Mouse (Mus musculus): ENCODE results near the gene 6820408C15Rik.

The 6820408C15Rik gene

GRCm38 (mm10) chr2:152415287-152415686, at the start of gene 6820408C15Rik:
6820408C15Rik (plus strand) TSS chr2:152415587.
- DNase-seq (ENCODE audit: low spot score): no peak

- DNase-seq (ENCODE audit: low spot score): no peak
These were observed 47.5 kb upstream of the 6820408C15Rik start for GRCm38 (mm10) chr2:152367917-152368316.

- peak; percentile 62 for DNase-seq (ENCODE audit: low spot score)
These were observed 46.8 kb upstream of the 6820408C15Rik start for GRCm38 (mm10) chr2:152368532-152369140.

- no peak for DNase-seq (ENCODE audit: low spot score)
These were observed 43.3 kb upstream of the 6820408C15Rik start for GRCm38 (mm10) chr2:152372104-152372503.

DNA sequence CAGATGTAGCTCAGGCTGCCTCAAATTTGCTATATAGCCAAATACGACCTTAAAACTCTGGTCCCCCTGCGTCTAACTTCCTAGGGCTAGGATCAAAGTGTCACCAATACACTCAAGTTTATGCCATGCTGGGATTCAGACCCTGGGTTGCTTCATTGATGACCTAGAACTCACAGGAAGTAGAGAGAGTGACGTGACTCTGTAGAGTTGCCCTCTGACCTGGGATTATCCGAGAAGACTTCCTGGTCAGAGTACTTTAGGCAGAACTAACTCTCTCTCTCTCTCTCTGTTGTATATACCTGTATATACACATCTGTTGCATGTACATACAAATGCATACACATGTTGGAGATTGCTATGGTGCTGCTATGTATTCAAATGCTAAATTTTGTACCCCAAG, 42.7 kb upstream of the 6820408C15Rik start:
- DNase-seq (ENCODE audit: low spot score): no peak

DNA sequence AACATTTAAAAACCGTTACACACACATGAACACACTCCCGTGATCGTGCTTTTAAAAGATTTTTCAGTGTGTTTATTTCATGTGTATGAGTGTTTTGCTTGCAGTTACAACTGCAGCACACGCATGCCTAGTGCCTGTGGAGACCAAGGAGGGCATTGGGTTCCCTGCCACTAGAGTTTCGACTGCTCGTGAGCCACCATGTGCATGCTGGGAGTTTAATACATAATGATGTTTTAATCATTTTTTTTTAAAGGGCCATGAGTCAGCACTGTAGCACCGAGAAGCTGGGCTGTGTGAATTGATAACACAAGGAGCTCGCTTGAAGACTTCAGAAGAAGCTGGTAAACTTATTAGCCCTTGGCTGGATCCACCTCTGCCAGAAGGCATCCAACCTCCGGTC, 41.8 kb upstream of the 6820408C15Rik start:
- DNase-seq (ENCODE audit: low spot score): no peak

- DNase-seq (ENCODE audit: low spot score): no peak
These were observed 39.6 kb upstream of the 6820408C15Rik start for GRCm38 (mm10) chr2:152375652-152376344.

GRCm38 (mm10) chr2:152376345-152376741, 39.0 kb upstream of the 6820408C15Rik start, which contains the start of gene Nrsn2:
Nrsn2 (minus strand) TSS chr2:152376638.
- no peak for DNase-seq (ENCODE audit: low spot score)

GRCm38 (mm10) chr2:152384191-152384590, 31.2 kb upstream of the 6820408C15Rik start:
- no peak for DNase-seq (ENCODE audit: low spot score)

- DNase-seq (ENCODE audit: low spot score): peak; percentile 68
These were observed 22.6 kb upstream of the 6820408C15Rik start for GRCm38 (mm10) chr2:152392786-152393185.

DNA sequence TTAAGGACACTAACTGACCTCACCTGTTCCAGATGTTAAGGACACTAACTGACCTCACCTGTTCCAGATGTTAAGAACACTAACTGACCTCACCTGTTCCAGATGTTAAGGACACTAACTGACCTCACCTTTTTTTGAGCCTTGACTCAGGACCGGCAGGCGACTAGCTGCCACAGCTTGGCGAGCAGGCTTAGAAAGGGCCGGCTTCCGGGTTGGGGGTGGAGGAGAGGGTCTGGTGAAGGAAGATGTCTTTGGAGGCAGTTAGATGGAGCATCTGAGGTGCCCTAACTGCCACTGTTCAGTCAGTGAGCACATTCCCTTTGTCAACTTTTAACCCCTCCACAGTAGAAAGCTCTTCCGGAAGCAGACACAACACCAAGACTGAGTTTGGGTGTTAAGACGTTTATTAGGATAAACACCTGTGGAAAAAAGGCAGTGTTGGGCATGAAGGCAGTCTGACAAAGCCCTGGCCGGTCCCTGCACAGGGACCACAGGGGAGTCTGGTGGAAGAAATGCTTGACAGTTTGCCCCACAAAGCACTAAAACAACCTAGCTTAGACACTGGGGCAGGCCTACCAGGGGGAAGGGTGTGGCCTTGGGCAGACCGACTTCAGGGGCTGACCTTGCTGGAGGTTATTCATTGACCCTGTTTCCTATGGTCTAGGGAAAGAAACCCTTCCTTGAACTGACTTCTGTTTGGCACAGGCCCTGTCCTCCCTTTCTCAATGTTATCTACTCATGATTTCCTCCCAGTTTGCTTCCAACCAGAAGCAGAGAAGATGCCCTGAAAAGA, 22.0 kb upstream of the 6820408C15Rik start:
- no peak for DNase-seq (ENCODE audit: low spot score)

DNA sequence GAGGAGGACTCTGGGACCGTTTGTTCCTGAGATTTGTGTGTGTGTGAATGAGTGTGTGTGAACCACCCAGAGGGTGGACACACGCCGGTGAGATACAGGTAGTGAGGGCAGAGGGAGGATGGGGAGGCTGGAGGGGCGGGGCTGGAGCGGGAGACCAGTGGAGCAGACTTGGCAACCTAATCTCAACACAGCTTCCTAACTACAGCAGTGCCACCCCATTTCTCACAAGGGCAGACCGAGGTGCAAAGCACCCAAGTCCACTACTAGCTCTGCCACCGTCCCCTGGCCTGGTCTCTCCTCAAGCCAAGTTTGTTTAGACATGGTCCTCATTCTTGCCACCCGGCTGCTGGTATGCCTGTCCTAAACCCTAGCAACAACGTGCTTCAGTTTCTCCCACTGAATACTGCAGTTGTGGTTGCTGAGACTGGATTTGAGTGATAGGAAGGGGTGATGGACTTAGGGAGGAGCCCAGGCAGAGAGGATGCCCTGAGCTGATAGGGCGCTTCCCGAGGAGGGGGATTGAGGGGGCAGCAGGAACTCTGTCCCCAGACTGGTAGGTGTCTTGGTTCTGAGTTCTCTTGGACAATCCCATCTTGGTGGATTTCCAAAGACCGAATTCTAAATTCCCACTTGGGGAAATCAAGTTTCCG, 20.0 kb upstream of the 6820408C15Rik start:
- DNase-seq (ENCODE audit: low spot score): no peak

DNA sequence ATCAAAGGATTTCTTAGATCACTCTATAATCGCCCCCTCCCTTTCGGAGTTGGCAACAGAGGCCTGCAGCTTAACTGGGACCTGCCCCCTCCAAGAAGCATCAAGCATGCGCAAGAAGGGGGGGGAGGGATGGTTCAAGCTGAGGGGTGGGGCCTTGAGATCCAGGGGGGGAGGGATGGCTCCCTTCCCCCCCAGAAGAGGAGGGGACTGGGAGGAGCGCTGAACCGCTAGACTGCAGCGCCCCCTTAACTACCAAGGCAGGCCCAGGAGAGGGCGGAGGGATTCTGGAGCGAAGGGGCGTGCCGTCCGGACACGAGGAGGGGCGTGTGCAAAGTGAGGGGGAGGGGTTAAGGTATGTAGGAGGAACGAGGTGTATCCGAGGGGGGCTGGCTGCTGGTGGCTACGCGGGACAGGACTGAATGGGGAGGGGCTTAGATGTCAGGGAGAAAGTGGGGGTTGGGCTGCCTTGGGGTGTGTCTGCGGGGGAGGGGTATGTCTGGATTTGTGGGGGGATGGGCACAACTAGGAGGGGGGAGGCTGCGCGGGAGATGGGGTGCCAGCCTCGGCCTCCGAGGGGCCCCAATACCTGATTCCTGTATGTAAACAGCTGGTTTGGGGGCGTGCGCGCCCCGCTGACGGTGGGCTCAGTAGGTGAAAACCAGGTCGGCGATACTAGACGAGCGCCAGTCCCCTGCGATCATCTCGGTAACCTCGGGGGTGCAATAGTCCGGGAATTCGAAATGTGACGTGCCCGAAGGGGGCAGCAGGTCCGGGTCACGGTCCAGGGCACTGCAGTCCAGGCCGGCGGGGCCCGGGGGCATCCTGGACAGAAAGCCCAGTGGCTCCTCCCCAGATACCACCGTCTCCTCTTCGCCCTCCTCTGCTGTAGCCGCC, 19.0 kb upstream of the 6820408C15Rik start:
- DNase-seq (ENCODE audit: low spot score): peak; percentile 84

GRCm38 (mm10) chr2:152397004-152397589, 18.3 kb upstream of the 6820408C15Rik start:
- peak; percentile 69 for DNase-seq (ENCODE audit: low spot score)

GRCm38 (mm10) chr2:152397680-152398435, 17.5 kb upstream of the 6820408C15Rik start, which contains the start of gene Sox12:
Sox12 (minus strand) TSS chr2:152398063.
- DNase-seq (ENCODE audit: low spot score): peak; percentile 97

- peak; percentile 93 for DNase-seq (ENCODE audit: low spot score)
These were observed 16.7 kb upstream of the 6820408C15Rik start for GRCm38 (mm10) chr2:152398691-152399090.

- no peak for DNase-seq (ENCODE audit: low spot score)
These were observed 16.3 kb upstream of the 6820408C15Rik start for GRCm38 (mm10) chr2:152399122-152399542.

DNA sequence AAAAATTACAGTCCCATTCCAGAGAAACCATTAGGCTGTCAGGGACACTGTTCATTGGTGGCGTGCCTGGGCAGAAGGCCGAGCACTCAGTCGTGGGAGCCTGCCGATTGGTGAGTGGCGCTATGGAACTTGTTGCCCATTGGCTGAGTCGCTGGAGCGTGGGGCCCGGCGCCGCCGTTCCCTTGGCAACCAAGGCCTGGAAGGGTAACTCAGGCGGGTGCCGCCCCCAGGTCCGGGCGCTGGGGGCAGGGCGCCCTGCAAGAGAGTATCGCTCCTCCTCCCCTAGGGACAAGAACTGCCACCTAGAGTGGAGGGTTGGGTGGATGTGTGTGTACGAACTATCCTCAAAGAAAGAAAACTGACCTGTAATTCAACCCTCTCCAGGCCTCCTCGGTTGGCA, 9.3 kb upstream of the 6820408C15Rik start:
- peak; percentile 96 for DNase-seq (ENCODE audit: low spot score)

GRCm38 (mm10) chr2:152409781-152410180, 5.6 kb upstream of the 6820408C15Rik start:
- no peak for DNase-seq (ENCODE audit: low spot score)

- DNase-seq (ENCODE audit: low spot score): peak; percentile 72
These were observed 4.4 kb upstream of the 6820408C15Rik start for GRCm38 (mm10) chr2:152410971-152411371.
